Mouse (Mus musculus) fibroblast of lung, adult 2 months (primary cell): ENCODE measurements at regions not wholly inside any gene's neighbourhood (a gene's known extent, or its start where the extent isn't known, plus 50 kb on each side); places are given as distances from the start of the nearest gene placed in this dataset.

Experiments used
- DNase-seq: peaks from one replicate; pipeline ENCODE4 v3.0.0-alpha.2; 2011; ENCODE audit warnings: low read depth

DNA sequence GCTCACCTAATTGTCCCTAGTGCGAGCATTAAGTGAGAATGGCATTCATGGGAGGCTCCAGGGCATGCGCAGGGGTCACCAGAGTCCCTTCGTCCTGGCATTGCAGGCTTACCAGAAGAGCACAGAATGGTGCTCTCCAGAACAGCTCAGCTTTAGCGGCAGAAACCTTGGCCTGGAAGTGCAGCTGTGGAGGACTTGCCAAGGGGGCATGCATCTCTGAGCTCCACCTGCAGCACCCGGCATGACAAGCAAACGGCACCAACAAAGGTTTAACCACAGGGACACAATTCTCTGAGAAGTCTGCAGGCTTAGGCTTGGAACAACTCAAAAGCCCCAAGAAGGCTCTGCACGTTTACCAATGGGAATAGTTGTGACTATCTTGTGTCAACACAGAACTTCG is 128.4 kb downstream of the Rpap3 start:
- no peak for DNase-seq

DNA sequence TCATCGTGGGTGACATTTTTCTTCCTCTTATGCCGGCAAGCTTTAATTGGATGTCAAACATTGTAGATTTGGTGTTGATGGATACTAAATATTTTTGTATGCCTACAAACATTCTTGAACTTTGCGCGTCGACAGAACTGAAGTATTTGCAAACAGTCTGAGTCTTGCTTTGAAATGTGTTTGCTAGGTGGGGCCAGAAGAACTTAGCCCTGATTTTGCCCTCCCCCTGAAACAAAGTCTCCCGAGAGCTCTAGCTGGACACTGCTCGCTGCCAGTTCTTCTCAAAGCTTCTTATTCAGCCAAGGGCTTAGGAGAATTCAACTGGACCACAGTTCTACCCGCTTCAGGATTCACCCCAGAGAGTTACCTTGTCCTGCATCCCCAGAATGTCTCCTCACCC is 133.0 kb downstream of the Rpap3 start:
- no peak for DNase-seq

DNA sequence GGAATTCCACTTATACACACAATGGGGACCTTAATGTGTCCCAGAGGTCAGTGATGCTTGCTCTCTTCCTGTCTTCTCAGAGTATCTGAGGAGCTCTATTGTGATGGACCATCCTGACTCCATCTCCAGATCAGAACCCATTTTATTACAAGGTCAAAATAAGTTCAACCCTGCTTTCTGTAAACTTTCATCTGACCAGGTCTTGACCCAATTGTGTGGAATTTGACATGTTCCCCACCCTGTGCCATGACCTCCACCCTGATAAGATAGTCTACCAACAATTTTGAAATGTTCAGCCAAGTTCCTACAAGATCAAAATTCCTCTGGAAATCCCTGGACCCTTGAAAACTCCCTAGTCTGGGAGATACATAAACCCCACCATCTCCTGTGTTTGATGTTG is 133.7 kb downstream of the Rpap3 start:
- no peak for DNase-seq

DNA sequence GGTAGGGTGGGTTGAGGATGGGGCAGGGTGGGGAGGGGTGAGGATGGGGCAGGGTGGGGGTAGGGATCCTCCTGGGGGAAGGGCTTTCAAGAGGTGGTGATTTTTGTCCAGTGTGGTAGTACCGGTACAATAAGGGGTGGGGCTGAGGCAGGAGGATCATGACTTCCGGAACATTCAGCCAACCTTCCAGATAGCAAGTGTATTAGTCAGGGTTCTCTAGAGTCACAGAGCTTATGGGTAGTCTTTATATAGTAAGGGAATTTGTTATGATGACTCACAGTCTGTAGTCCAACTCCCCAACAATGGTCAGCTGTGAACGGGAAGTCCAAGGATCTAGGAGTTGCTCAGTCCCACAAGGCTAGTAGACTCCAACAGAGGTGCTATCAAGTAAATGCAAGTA is 145.5 kb downstream of the Rpap3 start:
- peak; percentile 14 for DNase-seq

DNA sequence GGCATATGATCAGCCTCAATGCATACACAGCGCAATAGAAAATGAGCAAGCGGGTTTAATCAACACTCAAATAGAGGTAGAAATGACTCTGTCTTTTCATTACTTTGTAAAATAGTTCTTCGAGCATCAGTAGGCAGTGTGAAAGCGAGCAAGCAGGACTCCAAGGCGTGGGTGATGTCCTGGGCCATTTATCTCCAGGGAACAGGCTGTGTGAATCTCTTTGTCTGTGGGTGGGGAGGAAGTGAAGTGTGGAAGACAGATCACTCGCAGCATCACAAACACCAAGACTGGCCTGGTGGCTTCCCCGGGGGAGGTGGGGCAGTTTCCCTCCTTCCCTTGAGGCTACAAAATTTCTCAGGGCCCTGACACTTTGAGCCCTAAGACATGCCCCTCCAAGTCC is 146.9 kb downstream of the Rpap3 start:
- DNase-seq = no peak

DNA sequence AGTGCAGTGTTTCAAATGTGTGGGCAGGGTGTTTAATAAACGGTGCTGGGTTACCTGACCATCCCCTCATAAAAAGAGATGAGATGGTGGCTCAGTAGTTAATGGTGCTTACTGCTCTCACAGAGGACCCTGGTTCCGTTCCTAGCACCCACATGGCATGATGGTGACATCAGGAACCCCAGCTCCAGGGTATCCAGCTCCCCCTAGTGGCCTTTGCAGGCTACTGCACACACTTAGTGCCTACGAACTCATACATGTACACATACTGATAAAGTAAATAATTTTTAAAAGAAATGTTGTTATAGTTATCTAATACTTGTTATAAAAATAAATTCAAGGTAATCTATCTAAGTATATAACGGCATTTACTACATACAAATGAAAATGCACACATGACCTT is 157.3 kb downstream of the Rpap3 start:
- no peak for DNase-seq

DNA sequence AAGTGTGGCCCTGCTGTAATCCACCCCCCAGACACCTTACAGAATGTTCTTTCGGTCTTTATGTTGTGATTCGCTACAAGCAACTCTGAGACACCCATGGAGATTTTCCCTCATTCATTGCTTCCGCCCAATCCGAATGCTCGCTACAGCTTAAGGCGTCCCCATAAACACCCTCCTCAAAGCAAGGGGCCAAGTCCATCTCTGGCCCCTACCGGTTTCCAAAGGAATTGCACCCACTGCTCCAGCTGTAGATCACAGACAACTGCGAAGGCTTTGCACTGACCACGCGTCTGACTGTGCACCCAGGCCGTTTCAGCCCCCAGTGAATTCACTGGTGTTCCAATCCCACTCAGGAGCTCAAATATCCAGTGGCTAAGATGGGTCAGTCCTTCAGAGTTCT is 160.6 kb downstream of the Rpap3 start:
- DNase-seq = no peak

DNA sequence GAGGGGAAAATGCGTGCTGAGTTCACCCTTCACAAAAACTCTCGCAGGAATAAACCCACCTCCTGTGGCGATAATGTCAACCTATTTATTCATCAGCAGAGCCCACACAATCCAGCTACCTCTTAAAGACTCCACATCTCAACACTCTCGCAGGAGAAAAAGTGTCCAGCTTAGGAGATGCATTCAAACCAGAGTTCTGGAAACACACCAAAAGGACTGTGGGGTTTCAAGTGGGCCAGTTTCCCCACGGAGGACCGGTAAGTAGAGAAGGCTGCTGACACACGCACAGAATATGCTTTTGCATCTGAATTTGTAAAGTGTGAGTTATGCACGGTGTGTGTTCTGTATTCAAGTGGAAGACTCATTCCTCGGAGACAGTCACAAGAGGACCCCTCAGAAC is 164.0 kb downstream of the Rpap3 start:
- no peak for DNase-seq

DNA sequence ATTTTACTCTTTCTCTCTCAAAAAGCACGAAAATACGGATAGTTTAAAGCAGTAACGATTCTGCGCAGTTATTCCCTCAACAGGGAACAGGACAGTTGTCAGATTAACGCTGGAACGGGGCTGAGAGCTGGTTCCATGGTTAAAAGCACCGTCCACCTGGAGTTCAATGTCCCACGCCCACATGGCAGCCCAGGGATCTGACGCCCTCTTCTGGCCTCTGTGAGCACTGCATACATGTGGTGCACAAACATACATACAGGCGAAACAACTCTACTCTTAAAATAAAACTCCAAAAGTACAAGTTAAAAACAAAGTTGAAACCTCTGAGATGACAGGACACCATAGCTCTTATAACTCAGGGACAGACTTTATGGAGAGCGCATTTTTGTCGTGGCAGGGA is 169.5 kb downstream of the Rpap3 start:
- no peak for DNase-seq

DNA sequence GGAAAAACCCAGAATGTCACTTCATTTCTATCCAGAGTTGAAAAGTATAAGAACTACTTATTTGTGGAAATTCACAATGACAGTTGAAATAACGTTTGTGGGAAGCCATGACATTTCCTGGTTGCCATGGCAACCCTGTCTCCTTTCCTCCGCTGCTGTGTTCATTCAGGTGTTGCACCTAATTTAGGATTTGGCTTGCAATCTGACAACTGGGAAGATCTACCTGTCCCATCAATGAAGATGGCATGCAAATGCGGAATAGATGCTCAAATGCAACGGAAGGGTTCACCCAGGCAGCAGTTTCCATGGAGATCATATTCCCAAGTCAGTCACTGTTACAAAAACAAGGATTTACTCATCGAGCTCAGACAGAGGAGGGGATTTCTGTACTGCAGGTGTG is 170.7 kb downstream of the Rpap3 start:
- DNase-seq = no peak

DNA sequence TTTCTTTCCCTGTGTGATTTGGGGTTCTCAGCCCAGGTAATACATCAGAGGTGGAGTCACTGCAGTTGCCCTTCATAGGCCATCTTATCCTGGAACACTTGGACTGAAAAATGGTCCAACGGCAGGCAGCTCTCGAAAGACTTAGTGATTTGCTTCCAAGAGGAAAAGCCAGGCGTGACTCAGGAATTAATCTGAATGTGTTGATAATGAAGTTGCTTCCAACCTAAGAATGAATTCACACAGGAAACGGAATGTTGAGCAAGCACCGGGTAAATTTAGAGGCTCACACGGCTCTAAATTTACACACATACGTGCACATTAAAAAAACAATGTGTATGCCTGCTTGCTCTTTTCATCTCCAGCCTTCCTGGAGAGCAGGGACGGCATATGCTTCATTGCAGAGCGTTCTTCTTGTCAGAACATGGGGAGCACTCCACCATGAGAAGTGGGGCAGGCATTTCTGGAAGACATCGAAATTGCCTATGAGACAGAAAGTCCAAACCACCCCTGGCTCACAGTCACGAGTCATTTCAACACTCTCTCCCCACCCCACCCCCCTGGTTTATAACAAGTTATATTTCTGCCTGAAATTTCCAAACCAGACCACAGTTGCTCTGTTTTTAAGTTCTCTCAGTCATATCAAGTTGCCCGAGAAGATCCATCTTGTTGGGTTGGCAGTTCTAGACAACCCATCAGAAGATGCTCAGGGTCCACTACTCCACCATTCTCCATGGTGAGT is 171.9 kb downstream of the Rpap3 start:
- peak; percentile 71 for DNase-seq

DNA sequence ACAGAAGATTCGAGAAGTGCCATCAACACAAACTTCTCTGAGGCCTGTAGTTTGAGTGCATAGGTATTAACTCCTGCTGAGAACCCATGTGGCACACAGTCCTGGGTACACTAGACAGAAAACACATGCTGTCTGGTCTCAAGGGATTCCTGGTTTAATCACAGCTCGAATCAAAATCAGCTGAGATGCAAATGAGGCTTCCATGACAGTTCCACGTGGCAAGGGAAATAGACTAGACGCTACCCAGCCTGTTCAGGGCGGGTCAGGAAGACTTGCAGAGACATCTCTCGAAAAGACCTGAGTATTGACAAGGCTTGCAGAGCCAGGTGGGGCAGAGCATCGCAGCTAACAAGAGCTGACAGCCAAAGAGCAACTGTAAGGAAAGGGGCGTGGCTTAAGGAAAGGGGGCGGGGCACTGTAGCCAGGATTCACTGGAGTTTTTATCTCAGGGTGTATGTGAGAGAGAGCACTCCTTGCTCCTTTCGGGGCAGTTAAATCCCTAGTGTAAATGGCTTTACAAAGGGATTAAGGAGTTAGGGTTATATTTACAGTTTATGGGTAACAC is 173.2 kb downstream of the Rpap3 start:
- no peak for DNase-seq

DNA sequence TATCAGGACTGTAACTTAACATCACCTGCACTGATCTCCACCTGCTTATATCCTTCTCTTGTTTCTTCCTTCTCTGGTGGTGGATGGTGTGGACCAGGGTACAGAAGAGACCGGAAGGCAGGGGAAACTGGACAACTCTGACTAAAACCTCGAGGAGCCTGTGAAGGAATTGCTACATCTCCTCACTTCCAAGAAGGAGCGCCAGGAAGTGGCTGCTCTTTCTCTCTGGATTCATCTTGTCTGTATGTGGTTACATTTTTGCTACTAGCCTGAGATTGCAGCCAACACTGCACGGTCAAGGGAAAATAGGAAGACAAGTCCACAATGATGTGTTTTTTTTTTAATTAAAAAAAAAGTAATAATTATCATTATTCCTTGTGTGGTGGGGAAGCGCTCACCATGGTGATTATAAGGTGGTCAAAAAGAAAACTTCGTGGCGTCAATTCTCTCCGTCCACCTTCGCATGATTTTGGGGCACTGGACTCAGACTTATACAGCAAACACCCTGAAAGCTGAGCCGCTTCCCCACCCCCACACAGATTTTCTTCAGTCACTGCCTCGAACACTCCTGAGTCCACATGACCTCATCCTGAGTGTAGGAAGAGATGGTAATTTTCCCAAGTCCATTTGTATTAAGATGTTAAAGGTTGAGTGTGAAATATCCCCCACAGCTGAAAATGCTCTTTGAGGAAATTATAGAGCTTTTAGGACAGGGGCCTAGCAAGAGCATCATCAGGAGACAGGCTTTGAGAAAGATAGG is 177.2 kb downstream of the Rpap3 start:
- DNase-seq = no peak

DNA sequence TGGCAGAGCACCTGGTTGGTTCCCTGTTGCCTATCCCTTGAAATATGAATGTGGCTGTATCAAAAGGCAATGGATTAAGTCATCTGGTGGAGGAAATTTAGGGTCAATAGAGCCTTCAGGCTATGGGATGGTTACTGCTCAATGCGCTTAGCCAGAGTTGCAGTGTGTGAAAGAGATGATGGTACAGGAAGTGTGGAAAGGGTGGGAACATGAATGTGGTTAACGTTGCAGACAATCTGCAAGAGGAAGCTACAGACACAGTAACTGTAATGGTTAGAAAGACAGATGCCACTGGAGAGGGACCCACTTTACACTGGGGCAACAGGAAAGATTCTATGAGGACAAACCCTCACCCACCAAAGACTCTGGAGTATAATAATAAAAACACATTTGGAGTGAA is 185.2 kb downstream of the Rpap3 start:
- DNase-seq = no peak

DNA sequence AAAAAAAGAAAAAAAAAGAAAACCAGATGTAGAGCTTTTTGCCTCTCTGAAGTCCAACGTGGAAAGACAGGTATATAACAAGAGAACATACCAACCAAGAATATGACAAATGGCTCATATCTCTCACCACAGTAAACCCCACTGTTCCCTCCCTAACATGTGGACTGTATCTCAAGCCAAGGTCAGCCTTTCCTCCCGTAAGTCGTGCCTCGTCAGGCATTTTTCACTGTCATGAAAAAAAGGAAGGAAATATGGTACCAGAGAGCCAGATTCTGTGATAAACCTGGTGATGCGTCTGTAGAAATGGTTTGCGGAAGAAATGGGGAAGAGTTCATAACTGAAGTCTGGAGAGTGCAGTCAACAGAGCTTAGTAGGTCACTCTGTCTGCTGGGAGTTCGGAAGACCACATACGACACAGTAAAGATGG is 185.7 kb downstream of the Rpap3 start:
- no peak for DNase-seq

DNA sequence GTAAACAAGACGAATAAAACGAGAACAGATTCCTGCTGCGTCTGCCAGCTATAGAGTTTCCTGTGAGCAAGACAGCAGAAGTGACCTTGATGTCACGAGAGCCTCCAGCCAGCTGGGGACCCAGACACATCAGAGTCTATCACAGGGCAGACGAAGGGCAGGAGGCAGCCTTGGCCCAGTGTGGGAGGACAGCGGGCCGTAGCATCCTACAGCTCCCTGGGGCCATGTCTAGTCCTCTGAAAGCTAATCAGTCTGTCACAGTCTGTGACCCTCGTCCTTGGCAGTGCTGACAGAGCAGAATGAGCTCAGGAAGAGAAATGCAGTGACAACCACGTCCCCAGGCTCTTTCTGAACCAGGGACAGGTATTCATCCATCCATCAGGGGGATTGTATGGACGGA is 187.7 kb downstream of the Rpap3 start:
- DNase-seq = no peak

DNA sequence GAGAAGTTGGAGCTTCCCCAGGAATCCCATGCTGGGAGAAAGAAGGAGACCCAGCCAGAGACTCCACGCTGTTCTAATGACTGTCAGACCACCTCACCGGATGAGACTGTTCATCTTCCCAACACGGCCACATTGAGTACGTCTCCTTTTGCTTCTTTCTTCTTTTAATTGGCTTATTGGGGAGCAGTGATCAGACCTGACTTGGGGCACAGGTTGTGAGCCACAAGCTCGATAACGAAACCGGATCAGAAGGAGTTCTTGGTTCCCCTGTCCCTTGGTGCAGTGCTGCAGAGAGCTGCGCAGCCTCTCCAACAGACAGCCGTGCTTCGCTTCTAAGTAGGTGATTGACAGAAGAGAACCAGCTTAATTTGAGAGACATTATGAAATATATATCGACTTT is 188.4 kb downstream of the Rpap3 start:
- no peak for DNase-seq

DNA sequence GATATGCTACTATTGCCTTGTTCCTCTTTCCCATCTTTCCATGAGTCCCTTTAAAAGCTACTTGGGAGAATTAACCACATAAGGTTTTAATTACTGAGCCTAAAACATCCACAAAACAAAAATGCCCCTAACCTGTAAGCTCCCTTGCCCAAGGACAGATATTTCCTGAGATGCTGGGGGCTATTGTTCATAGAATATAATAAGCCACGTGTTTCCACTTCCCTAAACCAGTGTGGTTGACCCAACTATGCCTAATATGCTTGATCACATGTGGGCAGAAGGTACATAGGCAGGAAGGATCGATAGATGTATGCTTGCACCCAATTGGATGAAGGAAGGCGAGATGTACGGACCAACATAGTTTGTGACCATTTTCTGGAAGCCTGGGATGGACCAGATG is 189.9 kb downstream of the Rpap3 start:
- DNase-seq = no peak

DNA sequence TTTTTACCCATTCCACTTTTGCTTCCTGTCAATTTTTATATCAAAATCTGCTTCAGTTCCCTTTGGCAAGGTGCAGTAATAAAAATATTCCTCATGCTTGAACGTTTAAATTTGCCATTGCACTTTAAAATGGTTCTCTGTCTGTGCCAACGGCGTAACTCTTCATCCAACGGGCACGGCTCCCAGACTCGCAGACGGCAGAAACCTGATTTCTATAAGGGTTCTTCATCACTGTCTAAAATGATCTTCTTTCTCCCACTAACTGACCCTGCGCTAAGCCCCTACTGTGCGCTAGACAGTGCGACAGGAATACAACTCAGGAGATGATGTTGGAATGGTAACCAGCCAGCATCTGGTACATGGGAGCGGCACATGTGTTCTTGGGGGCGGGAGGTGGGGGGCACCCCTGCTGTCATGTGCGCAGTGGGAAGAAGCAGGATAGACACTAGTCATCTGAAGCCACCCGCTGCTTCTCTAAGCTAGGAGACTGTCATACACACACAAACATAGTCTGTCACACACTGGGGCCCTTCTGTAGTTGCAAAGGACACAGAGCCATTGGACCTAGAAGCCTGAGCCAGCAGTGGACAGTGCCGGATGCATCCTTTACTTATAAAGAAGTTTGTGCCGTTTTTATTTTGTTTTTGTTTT is 197.8 kb downstream of the Rpap3 start:
- DNase-seq = no peak

DNA sequence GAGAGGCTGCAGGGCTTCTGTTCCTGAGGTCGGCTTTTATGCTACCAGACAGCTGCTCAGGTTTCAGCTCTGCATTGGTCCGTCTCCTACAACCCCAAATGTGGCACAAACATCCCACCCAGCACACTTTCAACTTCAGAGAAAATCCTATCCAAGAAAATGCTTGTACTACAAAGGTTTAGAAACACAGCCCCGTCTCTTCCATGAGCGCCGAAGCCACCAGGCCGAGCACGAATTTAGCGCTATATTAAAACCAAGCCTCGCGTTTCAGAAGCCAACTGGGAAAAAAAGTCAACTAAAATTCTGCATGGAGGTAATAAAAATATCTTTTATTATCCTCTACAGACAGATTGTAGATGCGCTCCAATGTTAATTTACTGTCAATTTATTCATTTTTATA is 198.4 kb downstream of the Rpap3 start:
- no peak for DNase-seq

DNA sequence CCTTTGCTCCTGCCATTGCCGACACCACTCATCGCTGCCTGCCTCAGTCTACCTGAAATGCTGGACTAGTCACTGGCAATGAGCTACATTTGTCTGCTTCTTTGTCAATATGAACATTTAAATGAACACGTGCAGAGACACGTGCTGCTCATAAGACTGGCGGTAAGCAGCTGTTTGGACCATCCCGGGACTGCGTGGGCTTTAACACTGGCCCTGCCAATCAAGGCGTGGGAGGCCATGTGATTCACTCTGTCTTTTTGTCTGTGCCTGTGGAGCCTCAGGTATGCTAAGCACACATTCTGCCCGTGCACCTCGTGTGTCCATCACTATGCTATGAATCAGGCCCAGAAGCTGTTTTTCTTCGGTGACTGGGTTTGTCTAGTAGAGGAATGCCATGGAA is 199.9 kb downstream of the Rpap3 start:
- DNase-seq = no peak

DNA sequence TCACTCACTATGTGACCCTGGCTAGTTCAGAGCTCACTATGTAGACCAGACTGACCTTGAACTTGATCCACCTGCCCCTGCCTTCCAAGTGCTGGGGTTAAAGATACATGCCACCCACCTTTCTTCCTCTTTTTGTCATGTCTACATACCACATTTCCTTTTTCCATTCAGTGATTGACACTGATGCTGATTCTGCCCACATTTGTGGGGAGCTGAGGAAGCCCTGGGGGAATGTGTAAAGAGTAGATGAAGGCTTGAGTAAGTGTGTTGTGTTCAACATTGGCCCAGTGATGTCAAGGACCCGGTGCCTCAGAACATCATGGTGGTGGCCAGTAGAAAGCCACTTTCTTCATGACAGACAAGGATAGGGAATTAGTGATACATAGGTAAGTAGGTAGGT is 201.3 kb downstream of the Rpap3 start:
- no peak for DNase-seq

DNA sequence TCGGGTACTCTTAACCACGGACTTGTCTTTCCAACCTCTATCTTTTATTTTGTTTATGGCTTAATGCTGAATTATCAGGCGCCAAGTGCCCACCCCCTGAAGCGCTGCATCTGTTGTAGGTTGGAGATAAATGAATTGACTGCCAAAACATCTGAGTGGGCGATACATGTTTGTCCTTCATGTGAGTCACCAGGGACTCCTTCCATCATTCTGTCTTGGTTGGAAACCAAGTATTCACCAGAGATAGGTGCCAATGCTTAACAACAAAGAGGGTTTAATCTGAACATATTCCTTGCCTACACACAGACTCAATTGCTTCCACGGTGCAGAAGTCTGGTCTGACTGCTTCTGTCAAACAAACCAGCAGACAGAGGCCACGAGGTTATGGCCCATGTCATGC is 203.6 kb downstream of the Rpap3 start:
- DNase-seq = no peak
